Mouse (Mus musculus) thymus, adult 18-20 months (tissue): ENCODE data around the gene Ctrc.
A peak's percentile ranks its signal among the peaks of the same experiment; 100 is the strongest.

Source experiments
- DNase-seq, 2 experiments: peaks; one replicate each; pipeline ENCODE4 v3.0.0; 2022; ENCODE audit warnings: mixed read lengths in 2 of 2

Gene Ctrc

GRCm38 (mm10) chr4:141845999-141846398 lies at the start of gene Ctrc:
Ctrc (minus strand) TSS chr4:141846359.
- DNase-seq: no peak

DNA sequence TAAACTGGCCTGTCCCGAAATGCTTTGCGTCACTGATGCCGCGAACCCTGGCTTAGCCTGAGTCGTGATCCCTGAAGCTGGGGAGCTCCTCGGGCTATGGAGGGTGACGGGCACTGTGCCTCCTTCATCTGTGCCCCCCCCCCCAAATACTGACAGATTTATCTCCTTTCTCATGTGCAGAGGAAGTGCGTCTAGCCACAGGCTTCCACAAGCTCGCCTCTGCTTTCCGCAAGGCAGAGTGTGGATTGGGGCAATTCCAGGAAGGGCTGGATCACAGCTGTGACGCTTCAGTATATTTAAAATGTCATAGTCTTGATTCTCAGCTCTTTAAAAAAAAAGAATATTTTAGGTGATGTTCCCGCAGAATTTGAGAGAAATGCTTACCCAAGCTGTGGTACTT lies 49.6 kb upstream of the Ctrc start:
- DNase-seq: no peak

DNA sequence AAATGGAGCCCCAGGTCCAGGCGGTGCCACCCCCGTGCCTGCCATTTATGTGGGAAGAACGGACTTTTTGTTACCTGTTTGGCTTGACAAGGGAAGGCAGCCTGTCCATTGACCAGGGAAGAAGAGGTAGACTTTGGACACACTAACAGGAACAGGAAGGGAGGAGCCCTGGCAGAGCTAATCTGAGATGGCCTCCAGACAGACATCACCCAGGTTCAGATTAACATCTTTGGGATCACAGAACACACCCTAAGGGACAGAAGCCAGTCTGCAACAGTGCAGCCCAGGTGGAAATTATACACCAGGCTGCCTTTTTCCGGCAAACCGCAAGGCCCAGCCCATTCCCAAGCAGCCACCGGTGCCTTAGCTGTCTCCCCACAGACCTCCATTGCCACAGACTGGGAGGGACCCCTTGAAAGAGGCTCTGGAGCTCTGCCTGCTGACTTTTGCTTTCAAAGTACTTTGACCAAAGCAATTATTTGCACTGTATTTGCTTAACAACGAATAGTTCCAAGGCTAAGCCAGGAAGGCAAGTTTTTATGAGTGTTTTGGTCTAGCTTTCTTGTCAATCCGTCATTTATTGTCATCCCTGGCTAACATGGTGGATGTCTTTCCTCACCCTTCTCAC lies 47.1 kb upstream of the Ctrc start:
- no peak for DNase-seq

DNA sequence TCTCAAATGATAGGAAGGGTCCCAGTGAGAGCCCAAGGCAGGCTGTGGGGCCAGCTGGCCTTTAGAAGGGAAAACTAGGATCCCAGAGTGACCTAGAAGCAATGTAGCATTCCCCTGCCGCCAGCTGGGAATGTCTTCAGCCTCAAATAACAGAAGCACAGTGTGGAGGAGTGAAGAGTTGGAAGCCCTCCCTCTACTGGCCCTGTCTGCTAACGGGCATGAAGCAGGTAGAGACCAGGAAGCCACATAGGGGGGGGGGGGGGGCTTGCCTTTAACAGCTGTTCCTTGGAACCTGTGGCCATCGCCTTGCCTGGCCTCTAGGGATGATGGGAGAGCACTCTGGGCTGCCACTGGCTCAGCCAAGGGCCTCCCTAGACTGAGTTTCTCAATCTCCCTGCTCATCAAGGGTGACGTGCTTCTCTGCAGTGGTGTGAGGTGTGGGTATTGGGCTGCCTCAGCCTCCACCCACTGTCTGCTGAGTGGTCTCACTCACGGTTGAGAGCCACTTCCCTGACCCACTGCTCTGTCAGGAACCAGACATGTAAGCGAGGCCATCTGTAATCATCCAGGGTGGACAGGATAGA lies 40.3 kb upstream of the Ctrc start:
- DNase-seq: no peak

DNA sequence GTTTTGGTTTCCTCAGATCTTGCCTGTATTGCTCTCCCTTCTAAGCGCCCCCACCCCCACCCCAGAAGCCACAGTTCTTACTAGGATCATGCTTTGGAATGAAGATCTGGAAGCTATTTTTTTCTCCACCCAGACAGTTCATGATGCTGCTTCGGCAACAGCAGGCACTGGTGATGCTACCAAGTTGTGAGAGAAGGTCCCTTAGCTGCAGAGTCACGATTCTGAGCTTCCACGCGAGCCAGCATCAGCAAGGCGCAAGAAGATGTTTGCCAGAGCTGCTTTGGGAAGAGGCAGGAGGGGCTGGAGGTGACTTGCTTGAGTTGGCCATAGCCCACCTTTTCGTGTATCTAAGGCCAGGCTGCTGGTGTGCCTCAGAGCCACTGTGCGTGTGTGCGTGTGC lies 39.3 kb upstream of the Ctrc start:
- no peak for DNase-seq

DNA sequence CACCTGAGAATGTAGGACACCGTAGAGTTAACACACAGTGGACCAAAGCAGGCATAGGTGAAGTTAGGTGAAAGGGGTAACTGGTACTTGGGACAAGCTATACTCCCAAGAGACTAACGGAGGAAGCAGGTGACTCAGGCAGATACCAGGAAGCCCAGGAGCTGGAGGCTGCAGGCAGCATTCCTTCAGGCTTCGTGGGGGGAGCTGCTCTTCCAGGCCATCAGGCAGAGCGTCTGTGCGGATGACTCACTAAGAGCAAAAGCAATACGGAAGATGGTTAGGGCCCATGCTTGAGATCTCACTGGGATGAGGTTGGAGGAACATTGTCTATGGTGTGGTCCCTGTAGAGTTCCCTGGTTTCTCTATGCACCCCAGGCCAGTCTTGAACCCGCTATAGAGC lies 36.7 kb upstream of the Ctrc start:
- no peak for DNase-seq

DNA sequence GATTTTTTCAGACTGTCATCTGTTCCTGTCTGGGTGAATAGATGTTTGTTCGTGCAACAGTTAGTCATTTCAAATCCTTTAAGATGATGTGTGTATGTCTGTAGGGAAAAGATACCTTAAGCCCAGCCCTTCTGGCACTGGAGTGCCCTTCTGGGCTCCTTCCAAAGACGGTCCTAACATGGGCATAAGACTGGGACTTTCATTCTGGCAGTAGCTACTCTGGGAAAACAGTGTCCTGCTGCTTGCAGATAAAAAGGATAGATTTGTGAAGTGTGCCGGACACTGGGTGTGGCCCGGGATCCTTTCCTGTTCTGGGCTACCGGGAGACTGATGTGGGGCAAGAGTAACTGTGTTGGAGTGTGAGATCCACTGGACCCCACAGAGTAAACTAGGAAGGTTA lies 35.8 kb upstream of the Ctrc start:
- no peak for DNase-seq

DNA sequence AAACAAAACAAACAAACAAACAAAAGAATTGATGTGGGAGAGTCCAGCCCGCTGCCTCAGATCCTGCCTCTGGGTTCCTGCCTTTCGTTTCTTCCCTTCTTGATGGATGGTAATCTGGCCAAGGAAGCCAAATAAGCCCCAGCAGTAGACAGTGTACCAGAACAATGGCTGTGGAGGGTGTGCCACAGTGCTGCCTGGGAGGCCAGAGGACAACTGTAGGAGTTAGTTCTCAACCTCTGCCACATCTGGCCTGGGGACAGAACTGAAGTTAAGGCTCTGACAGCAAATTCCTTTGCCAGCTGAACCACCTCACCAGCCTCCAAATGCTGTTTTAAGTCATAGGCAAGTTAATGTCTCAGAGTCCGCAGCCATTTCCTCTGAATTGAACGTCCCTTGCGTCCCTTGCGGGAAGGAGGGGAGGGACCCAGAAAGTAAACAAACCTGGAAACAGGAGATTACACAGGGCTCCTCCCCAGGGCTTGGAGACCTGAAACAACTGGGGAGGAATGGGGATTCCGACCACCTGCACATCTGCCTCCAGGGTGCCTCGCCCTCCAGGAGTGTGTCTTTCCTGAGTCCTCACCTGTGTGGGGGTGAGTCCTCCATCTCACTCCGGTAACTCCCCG lies 35.2 kb upstream of the Ctrc start:
- DNase-seq: no peak

GRCm38 (mm10) chr4:141879875-141880274 lies 33.7 kb upstream of the Ctrc start:
- DNase-seq: no peak

DNA sequence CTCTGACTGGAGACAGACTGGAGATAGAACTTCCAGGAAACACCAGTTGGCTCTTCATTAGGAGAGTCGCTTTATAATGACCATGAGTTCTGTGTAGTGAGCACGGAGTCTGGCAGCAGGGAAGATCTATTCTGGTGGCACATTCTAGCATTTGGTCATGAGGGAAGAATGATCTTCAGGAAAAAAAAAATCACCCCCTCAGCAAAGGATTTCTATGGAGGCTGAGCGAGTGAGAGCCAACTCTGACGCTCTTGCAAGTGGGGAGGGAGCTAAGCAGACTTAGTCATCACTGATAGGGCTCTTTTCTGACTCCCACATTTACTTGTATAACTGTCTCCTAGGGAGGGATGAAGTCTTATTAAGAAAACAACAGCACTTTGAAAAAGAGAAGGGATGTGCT lies 32.9 kb upstream of the Ctrc start:
- no peak for DNase-seq

- no peak for DNase-seq
These were observed 32.5 kb upstream of the Ctrc start for GRCm38 (mm10) chr4:141878621-141879020.

DNA sequence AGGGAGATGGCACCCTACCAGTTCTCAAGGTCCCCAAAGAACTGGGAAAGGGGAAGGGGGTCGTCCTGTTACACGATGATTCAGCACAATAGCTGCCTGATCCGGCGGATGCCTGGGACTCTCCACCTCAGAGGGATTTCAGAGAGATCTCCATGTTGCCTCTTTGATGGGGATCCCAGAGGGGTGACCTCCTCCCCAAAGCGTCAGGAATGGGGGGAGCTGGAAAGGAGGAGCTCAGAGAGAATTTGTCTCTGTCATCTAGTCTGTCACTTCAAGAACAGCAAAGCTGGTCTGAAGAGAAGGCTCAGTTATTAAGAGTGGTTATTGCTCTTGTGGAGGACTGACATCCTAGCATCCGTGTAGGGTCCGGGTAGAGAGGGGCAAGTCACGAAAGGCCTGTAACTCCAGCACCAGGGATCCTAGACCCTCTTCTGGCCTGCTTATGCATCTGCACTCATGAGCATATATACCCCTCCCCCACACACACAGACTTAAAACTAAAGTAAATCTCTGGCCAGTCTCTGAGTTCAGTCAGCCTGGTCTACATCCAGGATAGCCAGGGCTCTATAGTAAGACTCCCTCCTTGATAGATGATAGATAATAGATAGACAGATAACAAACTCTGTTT lies 29.4 kb upstream of the Ctrc start:
- no peak for DNase-seq

GRCm38 (mm10) chr4:141874601-141875460 lies 28.7 kb upstream of the Ctrc start, which contains the start of gene Efhd2:
Efhd2 (minus strand) TSS chr4:141874920.
- peak; percentile 66 to 69 for DNase-seq

DNA sequence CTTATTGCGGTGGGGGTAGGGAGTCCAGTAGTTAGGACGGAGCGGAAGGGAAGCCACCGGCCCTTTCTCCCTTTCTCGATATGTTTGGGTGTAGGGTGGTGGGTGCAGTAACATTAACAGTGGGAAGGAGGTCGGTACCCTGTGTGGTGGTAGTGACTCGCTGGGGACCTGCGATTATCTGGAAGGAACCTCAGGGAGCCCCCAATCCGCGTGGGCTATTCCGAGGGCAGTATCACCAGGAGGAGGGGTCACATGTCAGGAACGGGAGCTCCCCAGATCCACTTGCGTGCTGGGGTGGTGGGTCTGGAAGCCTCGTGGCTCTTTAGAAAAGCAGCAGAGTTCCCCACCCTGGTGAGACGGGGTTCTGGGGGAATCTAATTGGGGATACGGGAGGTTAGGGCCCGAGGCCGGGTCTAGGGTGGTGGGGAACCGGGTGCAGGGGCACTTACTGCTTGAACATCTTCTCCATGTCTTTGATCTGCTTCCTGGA lies 28.0 kb upstream of the Ctrc start:
- DNase-seq: no peak

- no peak for DNase-seq
These were observed 26.8 kb upstream of the Ctrc start for GRCm38 (mm10) chr4:141872977-141873376.

GRCm38 (mm10) chr4:141871909-141872308 lies 25.8 kb upstream of the Ctrc start:
- no peak for DNase-seq

- DNase-seq: no peak
These were observed 25.2 kb upstream of the Ctrc start for GRCm38 (mm10) chr4:141871333-141871725.

- no peak for DNase-seq
These were observed 24.6 kb upstream of the Ctrc start for GRCm38 (mm10) chr4:141870666-141871332.

- no peak for DNase-seq
These were observed 23.5 kb upstream of the Ctrc start for GRCm38 (mm10) chr4:141869436-141870215.

- DNase-seq: no peak
These were observed 21.9 kb upstream of the Ctrc start for GRCm38 (mm10) chr4:141868051-141868450.

- no peak for DNase-seq
These were observed 21.3 kb upstream of the Ctrc start for GRCm38 (mm10) chr4:141867498-141867897.
